Mouse (Mus musculus) hindbrain, embryonic 13.5 days (tissue): ENCODE results near the gene Zcchc14. TPM values are rescaled to one million over a fixed set of nuclear protein-coding genes. Genes with fewer than 3 reads are reported as not detected.
A peak's percentile ranks its signal among the peaks of the same experiment; 100 is the strongest.
"Not testable (repeated sequence)": the region's sequence is repeated elsewhere in the genome, so short reads cannot be mapped to it uniquely, and the experiment has no call there.

ENCODE experiments used
- ATAC-seq: fragments of 200-750 bp; cut with Nextera tagmentation; 2 replicates; pipeline ENCODE4 v1.8.0; 2017; ENCODE audit warnings: moderate TSS enrichment; ENCODE audit not compliant: low FRiP score
- H3K27ac ChIP-seq: fragments of 300-500 bp; sonication (generic); 2 replicates; pipeline ENCODE4 v1.5.1; 2015; ENCODE audit warnings: inconsistent platforms, mild to moderate bottlenecking, moderate library complexity
- H3K27me3 ChIP-seq: fragments of 300-500 bp; sonication (generic); 2 replicates; pipeline ENCODE4 v1.6.1; 2015; ENCODE audit warnings: mild to moderate bottlenecking, inconsistent platforms
- H3K36me3 ChIP-seq: fragments of 300-500 bp; sonication (generic); 2 replicates; pipeline ENCODE4 v1.6.1; 2015; ENCODE audit warnings: mild to moderate bottlenecking, inconsistent platforms
- H3K4me1 ChIP-seq: fragments of 300-500 bp; sonication (generic); replicated peaks from 2 replicates; pipeline ENCODE4 v1.6.1; 2015; ENCODE audit warnings: inconsistent platforms
- H3K4me2 ChIP-seq: fragments of 300-500 bp; sonication (generic); 2 replicates; pipeline ENCODE4 v1.6.1; 2015; ENCODE audit warnings: inconsistent platforms, mild to moderate bottlenecking, moderate library complexity
- H3K4me3 ChIP-seq: fragments of 300-500 bp; sonication (generic); 2 replicates; pipeline ENCODE4 v1.5.1; 2015; ENCODE audit warnings: mild to moderate bottlenecking, inconsistent platforms
- H3K9ac ChIP-seq: fragments of 300-500 bp; sonication (generic); 2 replicates; pipeline ENCODE4 v1.6.1; 2015; ENCODE audit warnings: mild to moderate bottlenecking, inconsistent platforms
- H3K9me3 ChIP-seq: fragments of 300-500 bp; sonication (generic); 2 replicates; pipeline ENCODE4 v1.6.1; 2016; ENCODE audit warnings: inconsistent platforms
- WGBS: fragments of 180-500 bp; shearing (Covaris S2); methylation state at CpG from one replicate; pipeline ENCODE4 v1.1.7; 2015; 5-methylcytosine and 5-hydroxymethylcytosine counted together
- polyA plus RNA-seq: library from polyadenylated mRNA; unstranded; fragments of >200 nt; fragmentation: Nextera tagmentation; extraction: Ambion mirVana; gene quantifications from 2 replicates; pipeline ENCODE4 v1.2.1, GENCODE M21; 2015

The Zcchc14 gene
- polyA plus RNA-seq, 1 experiment from 2014 or later: 28.3 TPM

DNA sequence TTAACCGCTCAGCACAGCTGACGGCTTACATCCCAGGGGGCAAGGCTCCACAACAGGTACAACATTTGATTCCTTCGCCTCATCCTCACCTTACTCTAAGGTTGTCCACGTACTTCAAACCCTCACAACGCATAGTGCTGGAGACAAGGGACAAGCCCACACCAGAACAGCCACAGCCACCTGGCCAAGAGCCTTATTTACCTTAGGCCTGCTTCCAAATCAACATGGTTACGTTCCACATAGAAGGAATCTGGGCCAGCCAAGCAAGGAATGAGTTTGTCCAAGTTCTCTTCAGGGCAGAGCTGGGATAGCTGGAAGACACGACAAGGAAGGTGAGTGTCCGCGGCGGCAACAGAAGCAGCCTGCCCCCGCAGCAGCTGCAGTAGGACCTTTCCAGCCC, 42.8 kb downstream of the Zcchc14 start:
- whole genome bisulfite sequencing: 92% methylated on average over 11 of the region's 11 CpGs
- H3K4me2 ChIP-seq: no peak overlapping the region
- no peaks in the 10 kb centered on the region for H3K9me3 ChIP-seq
- peaks cover 9% of the 10 kb centered on the region; the same call in 1 of the 2 replicates for H3K4me1 ChIP-seq
- H3K27ac ChIP-seq: no peak overlapping the region
- H3K27me3 ChIP-seq: no peaks in the 10 kb centered on the region
- no peak for ATAC-seq
- H3K36me3 ChIP-seq: peaks cover 67% of the 10 kb centered on the region
- no peak overlapping the region for H3K4me3 ChIP-seq
- H3K9ac ChIP-seq: no peak overlapping the region

DNA sequence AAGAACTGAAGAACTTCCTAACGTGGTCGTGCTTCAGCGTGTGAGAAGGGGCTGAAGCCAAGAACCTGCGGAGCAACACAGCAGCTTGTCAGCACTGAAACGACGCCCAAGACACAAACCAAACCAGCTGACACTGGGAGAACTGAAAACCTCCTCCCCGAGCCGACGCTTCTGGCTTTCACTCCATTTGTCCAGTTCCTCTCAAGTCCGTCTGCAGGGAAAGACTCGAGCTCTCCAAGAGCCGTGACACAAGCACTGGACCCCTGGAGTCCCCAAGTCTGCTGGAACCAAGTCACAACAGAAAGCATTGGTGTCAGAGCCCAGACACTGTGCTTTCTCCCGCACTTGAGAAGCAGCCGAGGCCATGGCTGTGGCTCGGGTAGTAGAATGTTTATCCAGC, 43.5 kb downstream of the Zcchc14 start:
- no peak overlapping the region for H3K9ac ChIP-seq
- H3K27me3 ChIP-seq: no peaks in the 10 kb centered on the region
- no peak overlapping the region for H3K27ac ChIP-seq
- no peak for ATAC-seq
- 90% methylated on average over 15 of the region's 15 CpGs for WGBS
- no peaks in the 10 kb centered on the region for H3K9me3 ChIP-seq
- H3K4me2 ChIP-seq: no peak overlapping the region
- H3K4me1 ChIP-seq: peaks cover 9% of the 10 kb centered on the region; the same call in 1 of the 2 replicates
- H3K36me3 ChIP-seq: peaks cover 74% of the 10 kb centered on the region
- no peak overlapping the region for H3K4me3 ChIP-seq

DNA sequence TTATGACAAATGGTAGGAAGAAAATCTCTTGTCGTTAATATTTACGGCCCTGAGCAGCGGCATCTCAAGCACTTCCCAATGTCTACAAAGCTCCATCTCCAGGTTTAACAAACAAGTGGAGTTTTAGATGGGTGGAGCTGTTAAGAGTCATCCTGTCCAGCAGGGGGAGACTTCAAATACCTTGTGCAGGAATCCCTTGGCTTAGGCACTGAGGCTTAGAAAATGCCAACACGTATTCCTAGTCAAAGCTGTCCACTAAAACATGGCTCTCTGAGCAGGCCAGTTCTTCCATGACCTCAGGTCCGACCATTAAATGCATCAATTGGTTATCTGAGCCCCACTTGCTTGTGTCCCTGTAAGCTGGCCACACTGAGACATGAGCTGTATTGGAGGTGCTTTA, 45.0 kb downstream of the Zcchc14 start:
- Histone ChIP-seq H3K4me3 (no peak overlapping the region), H3K4me2 (no peak overlapping the region), H3K36me3 (peaks cover 88% of the 10 kb centered on the region), H3K4me1 (no peaks in the 10 kb centered on the region), H3K9ac (no peak overlapping the region), H3K27me3 (no peaks in the 10 kb centered on the region), H3K27ac (no peak overlapping the region), H3K9me3 (no peaks in the 10 kb centered on the region)
- 91% methylated on average over 5 of the region's 5 CpGs for WGBS
- no peak for ATAC-seq

DNA sequence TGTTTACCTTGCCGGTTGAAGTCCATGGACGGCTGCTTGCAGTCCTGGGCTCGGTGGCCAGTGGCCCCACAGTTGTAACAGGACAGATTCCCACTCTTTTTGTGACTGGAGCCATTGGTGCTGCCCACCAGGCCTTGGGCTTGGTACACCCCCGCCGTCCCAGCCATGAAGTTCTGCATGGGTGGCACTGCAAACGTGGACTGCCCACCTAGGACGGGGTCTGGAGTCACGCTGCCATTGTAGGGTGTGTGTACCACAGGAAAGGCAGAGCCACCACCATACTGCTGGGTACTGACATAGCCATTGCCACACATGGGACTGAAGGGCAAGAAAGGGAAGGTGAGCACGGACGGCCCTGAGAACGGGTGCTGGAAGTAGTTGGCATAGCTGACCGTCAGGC, 48.9 kb downstream of the Zcchc14 start:
- Histone ChIP-seq H3K9ac (no peak overlapping the region), H3K27ac (no peak overlapping the region), H3K27me3 (no peaks in the 10 kb centered on the region), H3K9me3 (no peaks in the 10 kb centered on the region), H3K4me3 (no peak overlapping the region), H3K4me2 (no peak overlapping the region), H3K36me3 (peaks cover 98% of the 10 kb centered on the region), H3K4me1 (no peaks in the 10 kb centered on the region)
- ATAC-seq: no peak
- WGBS: 99% methylated on average over 12 of the region's 12 CpGs

DNA sequence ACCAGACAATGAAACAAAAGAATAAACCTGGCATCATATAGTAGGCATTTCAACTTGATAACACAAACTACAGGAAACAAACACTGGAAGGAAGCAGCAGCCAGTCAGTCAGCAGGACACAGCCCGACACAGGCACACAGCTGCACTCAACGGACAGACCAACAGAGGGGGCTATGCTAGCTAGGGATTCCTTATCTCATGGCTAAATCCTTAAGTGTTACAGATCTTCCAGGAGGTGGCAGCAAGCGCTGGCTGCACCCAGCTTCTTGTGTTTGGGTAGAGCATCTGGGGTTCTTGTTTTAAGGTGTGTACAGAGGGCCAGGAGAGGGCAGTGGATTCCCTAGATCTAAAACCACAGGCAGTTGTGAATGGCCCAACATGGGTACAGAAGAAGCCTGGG, 49.8 kb downstream of the Zcchc14 start:
- 24% methylated on average over 3 of the region's 3 CpGs for WGBS
- ATAC-seq: no peak

DNA sequence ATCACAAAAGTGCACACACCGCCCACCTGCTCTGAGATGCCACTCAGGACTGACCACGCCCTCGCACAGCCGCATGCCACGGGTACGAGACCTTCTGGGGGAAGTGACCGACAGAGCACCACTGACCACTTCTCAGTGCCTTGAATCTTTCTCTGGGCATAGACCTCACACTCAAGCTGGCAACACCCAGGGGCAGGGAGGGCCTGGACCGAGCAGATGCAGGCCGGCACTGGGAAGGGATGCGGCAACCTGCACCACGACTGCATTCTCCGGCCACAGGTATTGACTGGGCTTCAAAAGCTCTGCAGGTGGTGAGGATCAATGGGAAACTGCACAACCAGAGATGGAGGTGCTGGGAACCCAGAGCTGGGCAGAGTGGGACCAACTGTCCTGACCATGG, 50.3 kb downstream of the Zcchc14 start:
- Histone ChIP-seq H3K27me3 (no peaks in the 10 kb centered on the region), H3K4me3 (no peak overlapping the region), H3K9me3 (no peaks in the 10 kb centered on the region), H3K4me1 (no peaks in the 10 kb centered on the region), H3K36me3 (peaks cover 94% of the 10 kb centered on the region), H3K9ac (no peak overlapping the region), H3K4me2 (no peak overlapping the region), H3K27ac (no peak overlapping the region)
- WGBS: 94% methylated on average over 12 of the region's 12 CpGs
- no peak for ATAC-seq

More for the DNA sequence above, 49.8 kb downstream of the Zcchc14 start:
- H3K4me3 ChIP-seq: no peak overlapping the region
- no peaks in the 10 kb centered on the region for H3K9me3 ChIP-seq
- no peak overlapping the region for H3K4me2 ChIP-seq
- no peaks in the 10 kb centered on the region for H3K27me3 ChIP-seq
- H3K4me1 ChIP-seq: no peaks in the 10 kb centered on the region
- no peak overlapping the region for H3K9ac ChIP-seq
- H3K27ac ChIP-seq: no peak overlapping the region
- H3K36me3 ChIP-seq: peaks cover 94% of the 10 kb centered on the region

DNA sequence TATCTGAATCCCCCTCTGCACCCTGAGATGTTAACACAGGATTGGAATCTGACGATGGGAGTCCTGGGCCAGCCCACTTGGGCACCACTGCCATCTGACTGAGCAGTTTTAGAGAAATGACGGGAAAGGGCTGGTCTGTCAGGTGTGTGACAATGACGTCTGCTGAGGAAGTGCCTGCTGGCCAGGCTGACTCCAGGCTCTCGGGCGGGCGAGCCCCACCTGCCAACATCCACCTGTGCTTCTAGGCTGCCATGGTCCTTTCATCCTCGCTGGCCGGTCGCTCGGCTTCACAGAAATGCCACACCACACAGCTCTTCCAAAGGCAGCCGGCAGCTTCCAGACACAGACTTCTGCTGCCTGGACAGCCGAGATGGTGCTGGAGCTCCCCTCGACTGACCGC, 52.9 kb downstream of the Zcchc14 start:
- Histone ChIP-seq H3K36me3 (peaks cover 90% of the 10 kb centered on the region), H3K9me3 (no peaks in the 10 kb centered on the region), H3K4me2 (no peak overlapping the region), H3K27ac (no peak overlapping the region), H3K4me3 (no peak overlapping the region), H3K27me3 (no peaks in the 10 kb centered on the region), H3K9ac (no peak overlapping the region), H3K4me1 (no peaks in the 10 kb centered on the region)
- no peak for ATAC-seq
- WGBS: 91% methylated on average over 14 of the region's 14 CpGs

DNA sequence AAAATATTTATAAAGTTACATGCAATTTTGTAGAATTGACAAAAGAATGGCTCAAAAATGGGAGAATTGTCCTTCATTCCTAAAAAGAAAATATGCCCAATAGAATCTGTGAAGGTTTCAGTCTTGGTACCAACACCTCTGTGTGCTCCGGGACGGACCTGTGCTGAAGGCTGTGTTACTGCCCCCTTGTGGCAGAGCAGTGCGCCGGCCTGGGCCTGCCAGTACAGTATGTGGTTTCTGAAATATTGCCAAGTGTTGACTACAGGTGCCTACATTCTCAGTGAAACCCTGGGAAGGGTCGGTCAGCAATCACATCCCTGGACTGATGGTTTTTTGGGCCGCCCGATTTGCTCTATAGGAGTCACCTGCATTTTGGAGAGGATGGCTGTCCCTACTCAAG, 53.8 kb downstream of the Zcchc14 start:
- no peak overlapping the region for H3K4me2 ChIP-seq
- WGBS: 31% methylated on average over 7 of the region's 7 CpGs
- no peak overlapping the region for H3K4me3 ChIP-seq
- no peaks in the 10 kb centered on the region for H3K9me3 ChIP-seq
- no peak overlapping the region for H3K27ac ChIP-seq
- H3K36me3 ChIP-seq: peaks cover 90% of the 10 kb centered on the region
- H3K4me1 ChIP-seq: no peaks in the 10 kb centered on the region
- peak; percentile 65; the same call in 1 of the 2 replicates for ATAC-seq
- H3K27me3 ChIP-seq: no peaks in the 10 kb centered on the region
- no peak overlapping the region for H3K9ac ChIP-seq

DNA sequence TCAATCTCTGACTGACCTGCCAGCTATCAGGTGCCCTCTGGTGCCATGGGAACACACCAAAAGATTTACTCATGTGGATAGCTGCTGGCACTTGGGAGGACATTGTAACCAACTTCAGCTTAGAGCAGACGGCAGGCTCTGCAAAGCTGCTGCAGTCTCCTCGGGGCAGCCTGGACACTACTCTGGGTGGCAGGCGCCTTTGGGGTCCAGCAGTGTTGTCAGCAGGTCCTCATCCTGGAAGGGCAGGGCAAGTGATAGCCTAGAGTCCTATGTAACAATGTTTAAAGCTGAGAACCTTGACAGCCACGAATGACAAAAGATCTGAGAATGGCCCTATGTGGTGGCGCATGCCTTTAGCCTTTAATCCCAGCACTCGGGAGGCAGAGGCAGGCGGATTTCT, 54.5 kb downstream of the Zcchc14 start:
- Histone ChIP-seq H3K9ac (no peak overlapping the region), H3K36me3 (peaks cover 90% of the 10 kb centered on the region), H3K4me1 (peaks cover 4% of the 10 kb centered on the region), H3K4me3 (no peak overlapping the region), H3K9me3 (no peaks in the 10 kb centered on the region), H3K4me2 (no peak overlapping the region), H3K27me3 (no peaks in the 10 kb centered on the region), H3K27ac (no peak overlapping the region)
- 95% methylated on average over 7 of the region's 7 CpGs for WGBS
- ATAC-seq: no peak

DNA sequence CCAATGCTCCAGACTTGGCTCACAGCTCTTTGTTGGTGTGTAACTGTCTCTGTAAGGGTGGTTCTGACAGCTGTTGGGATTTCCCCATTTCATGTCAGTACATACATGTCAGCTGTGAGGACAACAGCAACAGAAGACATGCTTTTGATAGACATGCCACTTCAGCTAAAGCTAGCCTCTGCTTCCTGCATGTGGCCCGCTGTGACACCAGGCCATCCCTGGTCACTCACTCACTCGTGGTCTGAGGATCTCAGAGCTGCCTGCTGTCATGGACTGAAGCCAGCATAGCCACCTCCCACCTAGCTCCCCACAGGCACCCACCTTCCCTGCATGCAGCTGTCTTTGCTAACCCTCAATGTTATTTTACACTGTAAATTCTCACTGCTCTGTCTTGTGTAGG, 55.2 kb downstream of the Zcchc14 start:
- H3K27me3 ChIP-seq: not testable (repeated sequence)
- 84% methylated on average over 2 of the region's 2 CpGs for WGBS
- peaks cover 84% of the 10 kb centered on the region for H3K36me3 ChIP-seq

DNA sequence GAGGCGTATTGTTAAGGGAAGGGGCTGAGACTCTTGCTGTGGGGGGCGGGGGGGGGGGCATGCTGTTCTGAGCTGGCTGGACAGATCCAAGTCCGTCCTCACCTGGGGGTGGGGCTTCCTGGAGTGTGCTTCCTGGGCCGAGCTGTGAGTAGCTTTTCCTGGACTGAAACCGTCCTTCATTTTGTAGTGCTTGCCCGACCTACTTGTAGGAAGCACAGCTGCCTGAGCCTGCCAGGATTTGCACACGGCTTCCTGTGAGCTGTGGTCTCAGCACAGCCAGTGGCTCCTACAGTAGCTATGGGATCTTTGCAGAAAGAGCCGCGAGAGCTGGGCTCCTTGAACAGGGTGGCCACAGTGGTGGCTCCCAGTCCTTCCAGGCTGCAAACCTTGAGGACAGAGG, 58.7 kb downstream of the Zcchc14 start:
- Histone ChIP-seq H3K4me2 (no peak overlapping the region), H3K4me3 (no peak overlapping the region), H3K36me3 (peaks cover 50% of the 10 kb centered on the region), H3K27me3 (no peaks in the 10 kb centered on the region), H3K9ac (no peak overlapping the region), H3K27ac (no peak overlapping the region), H3K4me1 (peaks cover 33% of the 10 kb centered on the region), H3K9me3 (no peaks in the 10 kb centered on the region)
- no peak for ATAC-seq
- WGBS: 78% methylated on average over 9 of the region's 9 CpGs

More for the DNA sequence above, 55.2 kb downstream of the Zcchc14 start:
- H3K4me2 ChIP-seq, ATAC-seq, H3K27ac ChIP-seq, H3K9ac ChIP-seq, H3K4me3 ChIP-seq, H3K9me3 ChIP-seq: not testable (repeated sequence)
- H3K4me1 ChIP-seq: peaks cover 11% of the 10 kb centered on the region

DNA sequence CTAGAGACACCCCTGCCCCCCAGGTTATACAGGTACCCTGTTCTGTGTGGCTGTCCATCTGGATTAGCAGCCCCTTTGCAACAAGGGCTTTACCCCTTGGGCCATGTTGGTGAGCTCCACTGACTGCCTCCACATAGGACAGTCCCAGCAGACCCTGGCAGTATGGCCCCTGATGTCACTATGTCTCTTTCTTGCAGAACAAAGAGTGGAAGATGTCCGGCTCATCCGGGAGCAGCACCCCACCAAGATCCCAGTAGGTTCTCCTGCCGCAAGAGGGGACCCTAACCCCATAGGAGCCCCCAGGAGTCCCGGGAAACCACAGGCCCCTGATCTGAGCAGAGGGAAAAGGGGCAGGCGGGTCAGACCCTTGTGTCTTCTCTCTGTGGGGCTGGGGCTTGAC, 59.4 kb downstream of the Zcchc14 start:
- Histone ChIP-seq H3K27me3 (no peaks in the 10 kb centered on the region), H3K9ac (no peak overlapping the region), H3K27ac (no peak overlapping the region), H3K4me3 (no peak overlapping the region), H3K4me1 (peaks cover 33% of the 10 kb centered on the region), H3K36me3 (peaks cover 46% of the 10 kb centered on the region), H3K9me3 (no peaks in the 10 kb centered on the region), H3K4me2 (no peak overlapping the region)
- 89% methylated on average over 5 of the region's 5 CpGs for WGBS
- ATAC-seq: no peak

DNA sequence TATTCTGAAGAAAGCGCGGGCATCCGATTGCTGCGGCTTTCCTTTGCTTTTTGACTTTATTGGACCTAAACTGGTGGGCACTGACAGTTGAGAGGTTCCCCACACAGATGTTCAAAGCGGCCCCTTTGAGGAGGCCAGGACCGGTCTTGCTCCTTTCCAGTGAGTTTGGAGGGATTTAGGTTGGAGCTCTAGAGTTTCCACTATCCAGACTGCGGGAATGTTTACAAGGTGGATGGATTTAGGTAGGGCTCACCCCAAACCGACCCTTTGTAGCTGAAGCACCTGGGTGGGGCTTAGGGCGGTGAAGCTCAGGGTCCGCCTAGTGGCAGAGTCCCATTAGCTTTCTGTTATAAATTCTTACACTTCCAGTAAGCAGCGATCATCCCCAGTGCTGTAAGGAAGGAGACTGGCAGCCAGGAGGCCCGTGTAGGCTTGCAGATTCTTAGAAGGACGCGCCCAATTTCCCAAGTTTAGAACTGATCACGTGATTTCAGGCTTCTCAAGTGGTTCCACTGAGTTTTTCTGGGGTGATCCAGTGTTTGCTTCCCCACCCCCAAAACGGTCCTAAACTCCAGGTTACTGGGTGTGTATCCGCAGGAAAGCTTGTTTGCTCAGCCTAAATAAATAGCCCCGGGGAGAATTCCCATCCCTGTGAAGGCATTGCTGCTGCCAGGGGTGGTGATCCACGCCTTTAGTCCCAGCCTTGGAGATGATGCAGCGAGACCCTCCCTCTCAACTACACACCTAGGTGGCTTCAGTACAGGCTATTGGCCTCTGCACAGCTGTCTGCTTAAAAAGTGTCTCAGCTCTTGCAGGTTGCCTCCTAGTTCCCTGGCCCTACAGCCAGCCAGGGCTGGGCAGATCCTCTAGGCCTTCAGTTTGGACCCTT, 61.3 kb downstream of the Zcchc14 start:
- no peaks in the 10 kb centered on the region for H3K9me3 ChIP-seq
- H3K4me3 ChIP-seq: peak overlapping the region; percentile 97
- peak overlapping the region; percentile 95 for H3K9ac ChIP-seq
- 18% methylated on average over 20 of the region's 20 CpGs for WGBS
- peak overlapping the region; percentile 89 for H3K27ac ChIP-seq
- H3K27me3 ChIP-seq: no peaks in the 10 kb centered on the region
- peak overlapping the region; percentile 93 for H3K4me2 ChIP-seq
- ATAC-seq: no peak
- H3K4me1 ChIP-seq: peaks cover 33% of the 10 kb centered on the region
- H3K36me3 ChIP-seq: peaks cover 30% of the 10 kb centered on the region
